Mouse (Mus musculus) olfactory bulb, adult 2 months (tissue): Measurements from ENCODE around the gene Ffar3.

ENCODE experiments used
- CTCF ChIP-seq: fragments of 200-500 bp; IDR thresholded peaks from 2 replicates; pipeline ENCODE4 v1.5.1; 2012; ENCODE audit warnings: low read depth, mild to moderate bottlenecking, low read length, moderate library complexity; ENCODE audit not compliant: insufficient read depth
- POLR2A ChIP-seq: fragments of 200-500 bp; IDR thresholded peaks from 2 replicates; pipeline ENCODE4 v1.6.1; 2012; ENCODE audit warnings: mild to moderate bottlenecking, low read depth, low read length, moderate library complexity; ENCODE audit not compliant: insufficient read depth

DNA sequence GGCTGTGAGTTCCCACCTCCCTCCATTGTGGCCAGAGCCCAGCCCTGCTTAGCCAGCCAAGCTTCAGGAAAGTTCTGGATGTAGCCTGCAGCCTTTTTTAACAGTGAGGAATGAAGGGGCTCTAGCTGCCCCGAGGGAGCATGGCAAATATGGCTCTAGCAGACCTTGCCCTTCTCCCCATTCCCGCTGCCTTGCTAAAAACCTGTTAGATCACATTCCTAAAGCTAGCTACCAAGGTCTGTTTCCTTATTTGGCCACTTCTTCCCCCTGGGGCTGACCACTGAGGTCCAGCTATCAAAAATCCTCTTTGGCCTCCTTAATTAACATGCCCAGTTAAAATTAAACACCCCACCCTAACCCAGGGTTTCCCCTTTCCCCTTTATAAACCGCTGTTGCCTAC, 36.5 kb upstream of the Ffar3 start:
- no peak for TF ChIP-seq POLR2A
- TF ChIP-seq CTCF, result no peak
